Mouse (Mus musculus): ENCODE measurements around the gene B3galnt1. TPM values are rescaled to one million over a fixed set of nuclear protein-coding genes. Genes with fewer than 3 reads are reported as not detected.

The B3galnt1 gene
- polyA plus RNA-seq, 1 experiment from 2014 or later: 42.4 TPM

GRCm38 (mm10) chr3:69561686-69562085 is 37.1 kb downstream of the B3galnt1 start:
- no peak overlapping the region for H3K9ac ChIP-seq (replicated peaks)
- H3K27ac ChIP-seq (replicated peaks): no peak overlapping the region
- no peak overlapping the region for H3K4me3 ChIP-seq
- H3K4me2 ChIP-seq (replicated peaks): no peak overlapping the region
- H3K27me3 ChIP-seq: no peaks in the 10 kb centered on the region
- H3K9me3 ChIP-seq: no peaks in the 10 kb centered on the region
- no peak for ATAC-seq (ENCODE audit: low FRiP score, low read depth)
- 47% methylated on average over 5 of the region's 5 CpGs for WGBS
- H3K4me1 ChIP-seq: no peaks in the 10 kb centered on the region; the same call in 1 of the 2 replicates
- no peaks in the 10 kb centered on the region for H3K36me3 ChIP-seq

- Histone ChIP-seq H3K4me2 (replicated peaks) (no peak overlapping the region), H3K9ac (replicated peaks) (no peak overlapping the region), H3K36me3 (no peaks in the 10 kb centered on the region), H3K27me3 (no peaks in the 10 kb centered on the region), H3K27ac (replicated peaks) (no peak overlapping the region), H3K4me3 (no peak overlapping the region), H3K4me1 (peaks cover 4% of the 10 kb centered on the region; the same call in 1 of the 2 replicates), H3K9me3 (no peaks in the 10 kb centered on the region)
- ATAC-seq (ENCODE audit: low FRiP score, low read depth): no peak
- 94% methylated on average over 7 of the region's 7 CpGs for WGBS
These were observed 38.8 kb downstream of the B3galnt1 start for GRCm38 (mm10) chr3:69559975-69560330.

- no peak for ATAC-seq (ENCODE audit: low FRiP score, low read depth)
- Histone ChIP-seq H3K36me3 (no peaks in the 10 kb centered on the region), H3K9me3 (no peaks in the 10 kb centered on the region), H3K4me3 (no peak overlapping the region), H3K4me2 (replicated peaks) (no peak overlapping the region), H3K4me1 (peaks cover 4% of the 10 kb centered on the region; the same call in 1 of the 2 replicates), H3K27me3 (no peaks in the 10 kb centered on the region), H3K27ac (replicated peaks) (no peak overlapping the region), H3K9ac (replicated peaks) (no peak overlapping the region)
- WGBS: 90% methylated on average over 6 of the region's 6 CpGs
These were observed 39.3 kb downstream of the B3galnt1 start for GRCm38 (mm10) chr3:69559316-69559974.

- no peak for ATAC-seq (ENCODE audit: low FRiP score, low read depth)
- 0 out of 2 replicates have a peak overlapping the region, but pooled peaks have one; percentile 10 for H3K27ac ChIP-seq (replicated peaks)
- H3K9ac ChIP-seq (replicated peaks): no peak overlapping the region
- H3K4me2 ChIP-seq (replicated peaks): no peak overlapping the region
- H3K4me1 ChIP-seq: peaks cover 4% of the 10 kb centered on the region; the same call in 1 of the 2 replicates
- 76% methylated on average over 12 of the region's 12 CpGs for WGBS
- H3K4me3 ChIP-seq: no peak overlapping the region
- no peaks in the 10 kb centered on the region for H3K9me3 ChIP-seq
- H3K27me3 ChIP-seq: no peaks in the 10 kb centered on the region
- peaks cover 5% of the 10 kb centered on the region; the same call in 1 of the 2 replicates for H3K36me3 ChIP-seq
These were observed 42.5 kb downstream of the B3galnt1 start for GRCm38 (mm10) chr3:69556092-69556778.

GRCm38 (mm10) chr3:69555511-69555910 is 43.2 kb downstream of the B3galnt1 start:
- no peak overlapping the region for H3K9ac ChIP-seq (replicated peaks)
- 89% methylated on average over 6 of the region's 6 CpGs for WGBS
- H3K4me1 ChIP-seq: peaks cover 4% of the 10 kb centered on the region; the same call in 1 of the 2 replicates
- no peak overlapping the region for H3K4me3 ChIP-seq
- no peak for ATAC-seq (ENCODE audit: low FRiP score, low read depth)
- no peaks in the 10 kb centered on the region for H3K27me3 ChIP-seq
- peaks cover 5% of the 10 kb centered on the region; the same call in 1 of the 2 replicates for H3K36me3 ChIP-seq
- no peak overlapping the region for H3K27ac ChIP-seq (replicated peaks)
- no peaks in the 10 kb centered on the region for H3K9me3 ChIP-seq
- no peak overlapping the region for H3K4me2 ChIP-seq (replicated peaks)

GRCm38 (mm10) chr3:69549602-69550001 is 49.2 kb downstream of the B3galnt1 start:
- H3K27ac ChIP-seq (replicated peaks): no peak overlapping the region
- ATAC-seq (ENCODE audit: low FRiP score, low read depth): no peak
- peaks cover 5% of the 10 kb centered on the region; the same call in 1 of the 2 replicates for H3K36me3 ChIP-seq
- H3K4me1 ChIP-seq: no peaks in the 10 kb centered on the region
- 75% methylated on average over 4 of the region's 4 CpGs for WGBS
- no peaks in the 10 kb centered on the region for H3K9me3 ChIP-seq
- H3K4me3 ChIP-seq: no peak overlapping the region
- H3K27me3 ChIP-seq: no peaks in the 10 kb centered on the region
- H3K4me2 ChIP-seq (replicated peaks): no peak overlapping the region
- no peak overlapping the region for H3K9ac ChIP-seq (replicated peaks)

- H3K4me2 ChIP-seq (replicated peaks): no peak overlapping the region
- ATAC-seq (ENCODE audit: low FRiP score, low read depth): no peak
- no peak overlapping the region for H3K9ac ChIP-seq (replicated peaks)
- peaks cover 3% of the 10 kb centered on the region; the same call in 1 of the 2 replicates for H3K36me3 ChIP-seq
- no peaks in the 10 kb centered on the region for H3K4me1 ChIP-seq
- WGBS: 86% methylated on average over 22 of the region's 22 CpGs
- H3K27ac ChIP-seq (replicated peaks): no peak overlapping the region
- H3K4me3 ChIP-seq: no peak overlapping the region
- H3K9me3 ChIP-seq: no peaks in the 10 kb centered on the region
- H3K27me3 ChIP-seq: no peaks in the 10 kb centered on the region
These were observed 49.9 kb downstream of the B3galnt1 start for GRCm38 (mm10) chr3:69548704-69549455.

- Histone ChIP-seq H3K27me3 (peaks cover 9% of the 10 kb centered on the region), H3K36me3 (no peaks in the 10 kb centered on the region), H3K9ac (replicated peaks) (no peak overlapping the region), H3K4me2 (replicated peaks) (no peak overlapping the region), H3K27ac (replicated peaks) (no peak overlapping the region), H3K4me3 (no peak overlapping the region), H3K4me1 (peaks cover 10% of the 10 kb centered on the region; the same call in 1 of the 2 replicates), H3K9me3 (no peaks in the 10 kb centered on the region)
- 76% methylated on average over 5 of the region's 5 CpGs for WGBS
- 0 out of 2 replicates have a peak, but pooled peaks have one; percentile 25 for ATAC-seq (ENCODE audit: low FRiP score, low read depth)
These were observed 53.7 kb downstream of the B3galnt1 start for GRCm38 (mm10) chr3:69545017-69545416.

- peaks cover 17% of the 10 kb centered on the region for H3K4me1 ChIP-seq
- peaks cover 15% of the 10 kb centered on the region for H3K27me3 ChIP-seq
- no peaks in the 10 kb centered on the region for H3K36me3 ChIP-seq
- no peak for ATAC-seq (ENCODE audit: low FRiP score, low read depth)
- no peak overlapping the region for H3K4me2 ChIP-seq (replicated peaks)
- H3K27ac ChIP-seq (replicated peaks): no peak overlapping the region
- 100% methylated on average over 1 of the region's 1 CpGs for WGBS
- H3K9me3 ChIP-seq: no peaks in the 10 kb centered on the region
- H3K4me3 ChIP-seq: no peak overlapping the region
- H3K9ac ChIP-seq (replicated peaks): no peak overlapping the region
These were observed 55.0 kb downstream of the B3galnt1 start for GRCm38 (mm10) chr3:69543730-69544129.

- peak overlapping the region; percentile 20; the same call in 1 of the 2 replicates for H3K27ac ChIP-seq (replicated peaks)
These were observed 55.8 kb downstream of the B3galnt1 start for GRCm38 (mm10) chr3:69542962-69543361.

GRCm38 (mm10) chr3:69535941-69536647 is 62.7 kb downstream of the B3galnt1 start:
- H3K4me1 ChIP-seq: peaks cover 38% of the 10 kb centered on the region
- no peak overlapping the region for H3K4me3 ChIP-seq
- H3K36me3 ChIP-seq: no peaks in the 10 kb centered on the region
- H3K4me2 ChIP-seq (replicated peaks): peak overlapping the region; percentile 34
- H3K27me3 ChIP-seq: peaks cover 58% of the 10 kb centered on the region
- H3K27ac ChIP-seq (replicated peaks): peak overlapping the region; percentile 54
- 49% methylated on average over 25 of the region's 25 CpGs for WGBS
- no peak overlapping the region for H3K9ac ChIP-seq (replicated peaks)
- H3K9me3 ChIP-seq: no peaks in the 10 kb centered on the region
- peak; percentile 53 for ATAC-seq (ENCODE audit: low FRiP score, low read depth)

More at GRCm38 (mm10) chr3:69542962-69543361, 55.8 kb downstream of the B3galnt1 start:
- ATAC-seq (ENCODE audit: low FRiP score, low read depth): peak; percentile 32; the same call in 1 of the 2 replicates
- Histone ChIP-seq H3K27me3 (peaks cover 20% of the 10 kb centered on the region), H3K9ac (replicated peaks) (no peak overlapping the region), H3K4me2 (replicated peaks) (no peak overlapping the region), H3K9me3 (no peaks in the 10 kb centered on the region), H3K4me3 (no peak overlapping the region), H3K36me3 (no peaks in the 10 kb centered on the region), H3K4me1 (peaks cover 20% of the 10 kb centered on the region)
- WGBS: 61% methylated on average over 8 of the region's 8 CpGs

All from midbrain, embryonic 12.5 days (tissue).